Mouse (Mus musculus): ENCODE data around the gene Hmcn2.
A peak's percentile ranks its signal among the peaks of the same experiment; 100 is the strongest.

Hmcn2 gene

DNA sequence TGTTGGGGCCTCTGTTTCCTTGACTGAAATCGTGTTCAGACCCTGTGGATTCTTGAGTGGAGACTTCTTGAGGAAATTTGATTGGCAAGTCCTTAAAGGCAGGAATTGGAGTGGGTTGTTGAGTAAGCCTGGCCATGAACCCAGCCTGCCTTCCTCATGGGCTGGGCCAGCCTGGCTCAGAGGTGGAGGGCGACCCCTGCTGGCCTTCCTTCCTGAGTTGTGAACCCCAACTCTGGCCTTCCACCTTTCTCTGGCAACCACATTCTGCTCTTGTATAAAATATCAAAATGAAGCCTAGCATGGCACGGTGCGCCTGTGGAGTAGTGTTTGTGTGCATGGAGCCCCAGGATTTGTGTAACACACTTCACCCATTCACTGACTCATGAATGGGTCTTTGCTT lies 8.5 kb upstream of the Hmcn2 start:
- DNase-seq: peak; percentile 66

DNA sequence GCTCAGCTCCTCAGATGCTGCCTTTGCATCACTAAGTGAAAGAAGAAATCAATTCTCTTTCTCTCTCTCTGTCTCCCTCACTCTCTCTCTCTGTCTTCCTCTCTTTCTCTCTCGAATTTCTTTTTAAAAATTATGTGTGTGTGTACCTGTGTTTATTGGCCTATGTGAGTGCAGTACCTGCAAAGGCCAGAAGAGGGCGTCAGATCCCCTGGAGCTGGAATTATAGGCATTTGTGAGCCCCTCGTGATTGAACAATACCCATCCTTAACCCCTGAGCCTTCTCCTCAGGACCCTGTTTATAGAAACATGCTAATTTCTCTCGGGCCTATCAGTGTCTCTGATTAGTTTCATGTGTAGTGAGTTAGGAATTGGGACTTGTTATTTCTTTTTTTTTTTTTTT lies 6.0 kb upstream of the Hmcn2 start:
- no peak for DNase-seq

- DNase-seq: no peak
Measured at GRCm38 (mm10) chr2:31309549-31309948, 4.7 kb upstream of the Hmcn2 start.

- no peak for DNase-seq
Measured at GRCm38 (mm10) chr2:31318162-31318561, 3.9 kb downstream of the Hmcn2 start.

DNA sequence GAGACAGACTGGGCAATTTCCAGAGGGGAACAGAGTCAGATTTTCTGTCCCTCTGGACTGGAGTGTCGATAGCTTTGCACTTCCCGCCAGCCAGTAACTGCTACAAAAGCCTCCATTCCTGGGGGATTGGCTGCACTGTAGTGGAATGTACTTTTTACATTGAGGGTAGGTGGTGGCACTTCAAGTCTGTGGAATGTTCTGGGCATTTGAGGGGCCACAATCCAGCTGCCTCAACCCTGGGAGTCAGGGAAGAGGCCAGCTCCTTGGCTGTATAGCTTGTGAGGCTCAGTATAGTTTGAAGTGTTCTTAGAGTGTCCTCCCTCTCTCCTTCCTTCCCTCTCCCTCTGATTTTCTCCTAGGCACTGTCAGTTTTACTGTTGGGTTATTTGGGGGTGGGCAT lies 5.0 kb downstream of the Hmcn2 start:
- no peak for DNase-seq

GRCm38 (mm10) chr2:31327186-31327585 lies 13.0 kb downstream of the Hmcn2 start:
- DNase-seq: no peak

- DNase-seq: no peak
Measured at GRCm38 (mm10) chr2:31337706-31338330, 23.6 kb downstream of the Hmcn2 start.

DNA sequence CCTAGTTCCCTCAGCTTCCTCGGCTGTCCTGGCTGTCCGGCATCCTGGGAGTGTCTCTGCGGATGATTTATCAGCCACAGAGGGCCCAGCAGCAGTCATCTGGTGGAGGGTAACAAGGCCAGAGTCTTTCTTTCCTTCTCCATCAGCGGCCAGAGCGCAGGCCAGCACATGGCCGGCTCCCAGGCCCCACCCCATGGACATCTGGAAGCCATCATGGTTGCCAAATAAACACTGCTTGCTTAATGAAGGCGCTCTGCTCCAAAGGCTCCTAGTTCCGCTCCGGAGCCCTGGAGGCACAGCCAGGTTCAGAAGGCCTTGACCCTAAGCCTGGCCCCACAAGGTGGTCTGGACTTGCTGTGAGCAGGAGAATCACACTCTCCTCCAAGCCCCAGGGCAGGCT lies 25.6 kb downstream of the Hmcn2 start:
- no peak for DNase-seq

DNA sequence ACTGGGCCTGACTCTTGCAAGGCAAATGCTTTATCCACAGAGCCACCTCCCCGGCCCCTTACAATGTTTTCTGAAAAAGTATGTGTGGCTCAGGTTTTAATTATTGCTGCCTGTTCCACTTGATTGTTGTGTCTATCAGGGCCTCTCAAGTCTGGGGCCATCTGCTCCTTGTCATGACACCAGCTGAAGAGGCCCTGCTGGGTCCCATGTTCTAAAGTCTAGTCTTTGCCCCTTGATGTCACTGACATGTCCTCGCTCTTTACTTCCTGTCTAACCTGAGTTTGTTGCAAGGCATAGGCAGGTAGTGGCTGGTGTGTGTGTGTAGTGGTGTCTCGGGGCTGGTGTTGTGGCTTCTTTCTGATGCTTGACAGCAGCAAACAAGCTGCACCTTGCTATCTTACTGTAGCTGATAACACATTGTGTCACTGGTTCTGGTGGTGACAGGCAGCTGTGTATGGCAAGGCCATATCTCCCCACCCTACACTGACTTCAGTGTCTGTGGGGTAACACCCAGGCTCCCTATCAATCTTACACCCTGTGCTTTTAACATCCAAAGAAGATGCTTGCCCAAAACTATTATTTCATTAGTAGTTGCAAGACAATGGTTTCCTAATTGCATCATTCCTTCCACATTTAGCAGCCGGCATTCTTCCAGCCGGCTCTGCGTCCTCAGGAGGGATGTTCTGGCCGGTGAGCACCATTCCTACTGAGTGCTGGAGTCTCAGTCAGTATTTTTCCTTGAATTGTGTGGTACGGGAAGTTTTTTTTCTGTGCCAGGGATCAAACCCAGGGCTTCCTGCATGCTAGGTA lies 27.7 kb downstream of the Hmcn2 start:
- DNase-seq: no peak

DNA sequence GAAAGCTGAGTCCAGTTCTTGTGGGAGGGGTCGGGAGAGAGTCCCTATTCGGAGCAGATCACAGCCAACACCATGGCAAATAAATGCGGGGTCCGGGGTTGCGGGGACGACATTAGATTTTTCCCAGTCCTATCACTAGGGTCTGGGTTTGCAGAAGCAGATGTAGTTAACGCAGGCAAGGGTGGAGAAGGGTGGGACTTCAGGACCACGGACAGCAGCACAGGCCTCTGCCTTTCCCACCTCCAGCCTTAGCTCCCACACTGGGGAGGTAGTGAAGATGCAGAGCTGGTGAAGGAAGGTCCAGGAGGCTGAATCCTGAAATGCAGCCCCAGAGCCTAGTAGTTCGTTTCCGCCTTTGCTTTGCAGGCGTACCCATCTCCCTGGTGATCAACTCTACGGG lies 31.9 kb downstream of the Hmcn2 start:
- DNase-seq: peak; percentile 47

- no peak for DNase-seq
Measured at GRCm38 (mm10) chr2:31348373-31348772, 34.2 kb downstream of the Hmcn2 start.

- no peak for DNase-seq
Measured at GRCm38 (mm10) chr2:31348850-31349249, 34.6 kb downstream of the Hmcn2 start.

- DNase-seq: no peak
Measured at GRCm38 (mm10) chr2:31356771-31357170, 42.6 kb downstream of the Hmcn2 start.

DNA sequence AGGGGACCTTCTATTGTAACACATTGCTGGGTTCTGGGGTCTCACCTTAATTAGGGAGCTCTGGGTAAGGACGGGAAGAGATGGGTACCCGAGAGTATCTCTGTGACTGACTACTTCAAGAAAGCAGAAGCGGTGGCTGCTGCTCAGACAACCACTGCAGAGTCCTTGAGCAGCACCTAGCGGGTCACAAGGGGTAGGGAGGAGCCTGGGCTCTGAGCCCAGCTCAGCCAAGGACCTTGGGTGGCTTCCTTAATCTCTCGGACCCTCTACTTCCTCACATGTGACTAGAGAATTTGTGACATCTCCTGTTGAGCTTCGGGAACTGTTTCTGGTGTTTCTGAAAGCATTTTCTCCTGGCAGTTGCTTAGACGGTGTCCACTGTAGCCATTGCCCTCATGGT lies 45.1 kb downstream of the Hmcn2 start:
- DNase-seq: no peak

- no peak for DNase-seq
Measured at GRCm38 (mm10) chr2:31367186-31367585, 53.0 kb downstream of the Hmcn2 start.

- DNase-seq: no peak
Measured at GRCm38 (mm10) chr2:31371396-31371795, 57.2 kb downstream of the Hmcn2 start.

DNA sequence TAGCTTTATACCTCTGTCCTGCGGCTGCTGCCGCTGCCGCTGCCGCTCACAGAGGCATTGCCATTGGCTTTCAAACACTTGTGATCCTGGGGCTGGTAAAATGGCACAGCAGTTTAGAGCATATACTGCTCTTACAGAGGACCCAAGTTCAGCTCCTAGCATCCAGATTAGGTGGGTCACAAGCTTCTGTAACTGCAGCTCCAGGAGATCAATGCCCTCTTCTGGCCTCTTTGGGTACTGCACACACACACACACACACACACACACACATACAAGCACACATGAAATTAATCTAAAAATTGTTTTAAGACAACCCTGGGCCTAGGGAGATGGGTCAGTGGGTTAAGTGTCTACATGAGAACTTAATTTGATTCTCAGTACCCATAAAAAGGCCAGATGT lies 58.0 kb downstream of the Hmcn2 start:
- DNase-seq: no peak

DNA sequence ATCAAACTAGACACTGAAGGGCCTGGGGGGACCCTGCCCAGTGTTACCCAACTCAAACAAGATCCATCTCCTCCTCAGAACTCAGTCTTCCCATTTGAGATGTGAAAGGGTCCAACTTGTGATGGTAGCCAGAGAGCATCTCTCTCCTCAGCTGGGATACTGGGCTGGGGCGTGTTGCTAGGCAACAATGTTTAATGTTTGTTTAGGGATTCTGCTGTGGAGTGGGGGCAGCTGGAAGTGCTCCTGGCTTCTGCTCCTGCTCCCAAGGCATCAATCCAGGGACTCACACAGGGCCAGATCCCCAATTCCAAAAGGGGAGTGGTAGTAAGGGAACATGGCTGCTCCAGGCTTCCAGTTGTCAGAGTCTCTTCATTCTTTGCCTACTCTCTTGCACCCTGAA lies 60.2 kb downstream of the Hmcn2 start:
- DNase-seq: no peak

DNA sequence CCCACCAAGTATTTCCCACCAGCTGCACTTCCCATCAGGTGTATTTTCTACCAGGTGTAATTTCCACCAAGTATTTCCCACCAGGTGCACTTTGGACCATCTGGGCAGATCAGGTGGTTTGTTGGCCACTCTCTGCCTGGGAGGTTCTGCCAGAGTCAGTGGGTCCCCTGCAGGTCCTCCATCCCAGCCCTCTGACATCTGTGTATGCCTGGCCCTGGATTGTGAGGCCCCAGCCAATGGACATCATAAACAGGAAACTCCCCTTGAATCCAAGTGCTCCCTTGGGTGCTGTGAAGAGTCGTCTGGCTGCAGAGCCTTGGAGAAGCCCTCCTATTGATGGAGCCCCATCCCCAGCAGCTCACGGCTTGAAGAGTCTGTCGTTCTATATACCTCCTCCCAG lies 61.8 kb downstream of the Hmcn2 start:
- DNase-seq: no peak

DNA sequence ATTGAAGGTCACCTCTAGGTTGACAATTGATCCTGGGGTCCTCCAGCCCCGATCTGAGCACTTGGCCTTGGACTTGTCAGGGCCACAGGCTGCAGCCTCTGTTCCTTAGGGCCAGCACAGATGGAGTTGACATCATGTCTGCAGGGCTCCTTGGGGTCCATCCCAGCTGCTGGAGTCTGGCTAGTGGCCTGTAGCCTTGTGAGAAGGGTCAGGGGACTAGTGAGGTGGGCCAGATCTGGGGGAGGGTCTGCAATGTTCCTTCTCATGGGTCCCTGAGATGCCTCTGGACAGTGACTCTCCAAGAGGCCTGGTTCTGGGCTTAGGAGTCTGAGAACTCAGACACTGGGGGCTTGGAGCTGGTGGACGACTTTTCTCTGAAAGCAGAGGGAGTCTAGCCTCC lies 63.3 kb downstream of the Hmcn2 start:
- no peak for DNase-seq

DNA sequence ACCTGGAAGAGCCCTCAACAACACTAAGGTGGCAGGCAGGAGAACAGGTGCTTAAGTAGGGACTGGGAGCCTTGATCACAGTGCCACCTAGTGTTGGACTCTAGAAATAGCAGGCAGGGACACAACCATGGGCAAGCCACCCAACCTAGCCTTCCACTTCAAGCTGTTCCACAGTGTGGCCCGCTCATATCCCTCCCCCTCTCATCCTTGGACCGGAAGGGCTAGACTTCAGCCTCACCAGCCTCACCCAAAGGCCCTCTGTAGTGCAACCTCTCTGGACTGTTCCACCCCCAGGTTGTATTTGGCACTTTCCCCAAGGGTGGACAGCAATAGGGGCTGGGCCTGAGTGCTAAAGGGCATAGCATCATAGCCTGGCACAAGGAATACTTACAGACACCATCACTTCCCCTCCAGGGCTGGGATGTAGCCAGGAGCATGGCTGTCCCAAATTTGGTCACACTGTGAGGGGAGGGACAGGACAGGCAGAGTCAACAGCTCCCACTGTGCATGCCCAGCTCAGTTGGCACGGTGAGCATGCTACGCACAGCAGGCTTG lies 67.2 kb downstream of the Hmcn2 start:
- DNase-seq: peak; percentile 49

GRCm38 (mm10) chr2:31382952-31383351 lies 68.7 kb downstream of the Hmcn2 start:
- peak; percentile 71 for DNase-seq

GRCm38 (mm10) chr2:31416968-31417367 lies 102.8 kb downstream of the Hmcn2 start:
- no peak for DNase-seq

GRCm38 (mm10) chr2:31418021-31418420 lies 103.8 kb downstream of the Hmcn2 start:
- DNase-seq: no peak

Measured in thymus, postnatal 14 days (tissue).